Mouse (Mus musculus): ENCODE measurements at regions not wholly inside any gene's neighbourhood (a gene's known extent, or its start where the extent isn't known, plus 50 kb on each side); places are given as distances from the start of the nearest gene placed in this dataset.
"Not testable (repeated sequence)": the region's sequence is repeated elsewhere in the genome, so short reads cannot be mapped to it uniquely, and the experiment has no call there.

- no peak for TF ChIP-seq CTCF (IDR thresholded peaks at IDR 0.05; ENCODE audit: extremely low read depth, insufficient read length, insufficient replicate concordance, low read depth, low read length)
- no peak for TF ChIP-seq POLR2A (IDR thresholded peaks at IDR 0.05; ENCODE audit: low read depth, low read length)
Measured at GRCm38 (mm10) chr13:115836203-115836768, 473.2 kb downstream of the Isl1 start.

DNA sequence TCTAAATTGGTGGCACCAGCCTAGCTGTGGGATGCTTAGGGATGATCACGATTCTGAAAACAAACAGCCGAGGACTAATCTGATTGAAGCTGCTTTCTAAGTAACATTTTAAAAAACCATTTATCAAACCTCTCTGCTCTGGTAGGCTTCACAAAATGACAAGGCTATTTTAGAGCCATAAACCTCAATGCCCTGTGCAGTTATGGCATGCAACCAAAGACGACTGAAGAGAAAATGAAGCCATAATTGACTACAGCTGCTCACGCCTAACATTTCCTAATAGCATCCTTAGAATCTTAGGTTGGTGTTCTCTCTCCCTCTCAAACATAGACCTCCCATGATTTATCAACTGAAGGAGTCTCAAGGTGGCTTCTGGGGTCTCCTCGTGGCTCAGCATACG, 484.3 kb downstream of the Isl1 start:
- Histone ChIP-seq H3K4me1 (ENCODE audit: control insufficient read depth, insufficient read depth, insufficient read length, low read length) (no peaks in the 10 kb centered on the region), H3K4me3 (ENCODE audit: low read depth, low read length) (no peak overlapping the region), H3K27ac (ENCODE audit: insufficient read depth, low read depth, low read length) (no peak overlapping the region), H3K27me3 (ENCODE audit: control insufficient read depth, insufficient read depth, low read length) (no peaks in the 10 kb centered on the region), H3K36me3 (ENCODE audit: control insufficient read depth, insufficient read depth, low read length) (no peaks in the 10 kb centered on the region)
- TF ChIP-seq CTCF (IDR thresholded peaks at IDR 0.05; ENCODE audit: extremely low read depth, insufficient read length, insufficient replicate concordance, low read depth, low read length) (no peak), POLR2A (IDR thresholded peaks at IDR 0.05; ENCODE audit: low read depth, low read length) (no peak)
- 65% methylated on average over 6 of the region's 6 CpGs for WGBS

More at GRCm38 (mm10) chr13:115836203-115836768, 473.2 kb downstream of the Isl1 start:
- 48% methylated on average over 6 of the region's 6 CpGs for whole genome bisulfite sequencing
- Histone ChIP-seq H3K36me3 (ENCODE audit: control insufficient read depth, insufficient read depth, low read length) (no peaks in the 10 kb centered on the region), H3K4me1 (ENCODE audit: control insufficient read depth, insufficient read depth, insufficient read length, low read length) (no peaks in the 10 kb centered on the region), H3K4me3 (ENCODE audit: low read depth, low read length) (no peak overlapping the region), H3K27ac (ENCODE audit: insufficient read depth, low read depth, low read length) (no peak overlapping the region), H3K27me3 (ENCODE audit: control insufficient read depth, insufficient read depth, low read length) (no peaks in the 10 kb centered on the region)

- no peak for TF ChIP-seq CTCF (IDR thresholded peaks at IDR 0.05; ENCODE audit: extremely low read depth, insufficient read length, insufficient replicate concordance, low read depth, low read length)
- TF ChIP-seq POLR2A (IDR thresholded peaks at IDR 0.05; ENCODE audit: low read depth, low read length), result no peak
- no peaks in the 10 kb centered on the region for H3K27me3 ChIP-seq (ENCODE audit: control insufficient read depth, insufficient read depth, low read length)
- no peak overlapping the region for H3K27ac ChIP-seq (ENCODE audit: insufficient read depth, low read depth, low read length)
- no peaks in the 10 kb centered on the region for H3K36me3 ChIP-seq (ENCODE audit: control insufficient read depth, insufficient read depth, low read length)
- WGBS, result 42% methylated on average over 1 of the region's 1 CpGs
- H3K4me3 ChIP-seq (ENCODE audit: low read depth, low read length), result no peak overlapping the region
- no peaks in the 10 kb centered on the region for H3K4me1 ChIP-seq (ENCODE audit: control insufficient read depth, insufficient read depth, insufficient read length, low read length)
Measured at GRCm38 (mm10) chr13:115822527-115822926, 487.0 kb downstream of the Isl1 start.

GRCm38 (mm10) chr13:115814211-115814610, 495.3 kb downstream of the Isl1 start:
- TF ChIP-seq POLR2A (IDR thresholded peaks at IDR 0.05; ENCODE audit: low read depth, low read length) (no peak), CTCF (IDR thresholded peaks at IDR 0.05; ENCODE audit: extremely low read depth, insufficient read length, insufficient replicate concordance, low read depth, low read length) (no peak)
- Histone ChIP-seq H3K36me3 (ENCODE audit: control insufficient read depth, insufficient read depth, low read length) (no peaks in the 10 kb centered on the region), H3K27ac (ENCODE audit: insufficient read depth, low read depth, low read length) (no peak overlapping the region), H3K4me1 (ENCODE audit: control insufficient read depth, insufficient read depth, insufficient read length, low read length) (no peaks in the 10 kb centered on the region), H3K27me3 (ENCODE audit: control insufficient read depth, insufficient read depth, low read length) (no peaks in the 10 kb centered on the region), H3K4me3 (ENCODE audit: low read depth, low read length) (no peak overlapping the region)
- 37% methylated on average over 2 of the region's 2 CpGs for WGBS

GRCm38 (mm10) chr13:115799294-115799693, 510.2 kb downstream of the Isl1 start:
- Histone ChIP-seq H3K4me3 (ENCODE audit: low read depth, low read length) (no peak overlapping the region), H3K4me1 (ENCODE audit: control insufficient read depth, insufficient read depth, insufficient read length, low read length) (no peaks in the 10 kb centered on the region), H3K27ac (ENCODE audit: insufficient read depth, low read depth, low read length) (no peak overlapping the region), H3K36me3 (ENCODE audit: control insufficient read depth, insufficient read depth, low read length) (no peaks in the 10 kb centered on the region), H3K27me3 (ENCODE audit: control insufficient read depth, insufficient read depth, low read length) (no peaks in the 10 kb centered on the region)
- 16% methylated on average over 2 of the region's 2 CpGs for WGBS
- no peak for TF ChIP-seq CTCF (IDR thresholded peaks at IDR 0.05; ENCODE audit: extremely low read depth, insufficient read length, insufficient replicate concordance, low read depth, low read length)

GRCm38 (mm10) chr13:115751271-115751670, 558.2 kb downstream of the Isl1 start:
- TF ChIP-seq POLR2A (IDR thresholded peaks at IDR 0.05; ENCODE audit: low read depth, low read length) (no peak), CTCF (IDR thresholded peaks at IDR 0.05; ENCODE audit: extremely low read depth, insufficient read length, insufficient replicate concordance, low read depth, low read length) (no peak)
- Histone ChIP-seq H3K4me1 (ENCODE audit: control insufficient read depth, insufficient read depth, insufficient read length, low read length) (no peaks in the 10 kb centered on the region), H3K36me3 (ENCODE audit: control insufficient read depth, insufficient read depth, low read length) (no peaks in the 10 kb centered on the region), H3K4me3 (ENCODE audit: low read depth, low read length) (no peak overlapping the region), H3K27me3 (ENCODE audit: control insufficient read depth, insufficient read depth, low read length) (no peaks in the 10 kb centered on the region), H3K27ac (ENCODE audit: insufficient read depth, low read depth, low read length) (no peak overlapping the region)
- WGBS, result 76% methylated on average over 7 of the region's 7 CpGs

DNA sequence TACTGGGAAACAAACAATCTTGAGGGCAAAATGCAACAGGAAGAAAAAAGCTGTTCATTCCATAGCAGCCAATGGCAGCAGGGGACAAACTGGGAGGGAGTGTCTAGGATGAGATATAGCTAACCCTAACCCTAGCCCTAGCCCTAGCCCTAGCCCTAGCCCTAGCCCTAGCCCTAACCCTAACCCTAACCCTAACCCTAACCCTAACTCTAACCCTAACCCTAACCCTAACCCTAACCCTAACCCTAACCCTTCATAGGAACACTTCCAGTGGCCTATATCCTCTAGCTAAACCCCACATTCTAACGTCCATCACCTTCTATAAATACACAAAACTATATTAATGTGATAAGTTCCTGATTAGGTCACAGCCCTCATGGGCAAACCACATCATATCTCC, 567.4 kb downstream of the Isl1 start:
- not testable (repeated sequence) for H3K4me1 ChIP-seq (ENCODE audit: control insufficient read depth, insufficient read depth, insufficient read length, low read length); H3K4me3 ChIP-seq (ENCODE audit: low read depth, low read length); H3K27ac ChIP-seq (ENCODE audit: insufficient read depth, low read depth, low read length); H3K36me3 ChIP-seq (ENCODE audit: control insufficient read depth, insufficient read depth, low read length); H3K27me3 ChIP-seq (ENCODE audit: control insufficient read depth, insufficient read depth, low read length)
- 75% methylated on average over 1 of the region's 1 CpGs for WGBS

DNA sequence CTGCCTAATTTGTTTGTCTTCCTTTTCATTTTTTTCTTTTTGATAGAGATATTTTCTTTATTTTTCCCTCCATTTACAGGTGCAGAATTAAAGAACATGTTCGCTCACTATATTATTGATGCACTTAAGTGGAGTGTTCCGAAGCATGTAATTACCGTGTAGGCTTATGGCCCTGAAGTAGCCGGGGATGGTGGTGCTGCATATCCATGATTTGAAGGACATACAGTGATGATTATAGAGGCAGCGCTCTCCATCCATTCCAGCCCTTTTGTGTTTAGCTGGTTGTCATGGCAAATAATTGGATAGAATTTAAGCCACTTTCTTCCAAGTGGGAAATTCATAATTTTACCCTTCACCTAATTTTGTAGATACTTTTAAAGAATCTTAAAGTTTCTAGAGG, 581.5 kb downstream of the Isl1 start:
- H3K27me3 ChIP-seq (ENCODE audit: control insufficient read depth, insufficient read depth, low read length), result no peaks in the 10 kb centered on the region
- H3K4me3 ChIP-seq (ENCODE audit: low read depth, low read length), result no peak overlapping the region
- WGBS, result 89% methylated on average over 5 of the region's 5 CpGs
- TF ChIP-seq POLR2A (IDR thresholded peaks at IDR 0.05; ENCODE audit: low read depth, low read length) (no peak), CTCF (IDR thresholded peaks at IDR 0.05; ENCODE audit: extremely low read depth, insufficient read length, insufficient replicate concordance, low read depth, low read length) (no peak)
- H3K36me3 ChIP-seq (ENCODE audit: control insufficient read depth, insufficient read depth, low read length), result no peaks in the 10 kb centered on the region
- H3K27ac ChIP-seq (ENCODE audit: insufficient read depth, low read depth, low read length), result no peak overlapping the region
- no peaks in the 10 kb centered on the region for H3K4me1 ChIP-seq (ENCODE audit: control insufficient read depth, insufficient read depth, insufficient read length, low read length)
